Mouse (Mus musculus) gastrocnemius, postnatal 14 days (tissue): Measurements from ENCODE around the gene Lrrc75a. TPM values are rescaled to one million over a fixed set of nuclear protein-coding genes. Genes with fewer than 3 reads are reported as not detected.

Experiments
- DNase-seq: peaks from one replicate; pipeline ENCODE4 v3.0.0; 2021; ENCODE audit warnings: mixed read lengths
- intact Hi-C: fragments of 180-260 bp; cut with DNase I; formaldehyde crosslinking; loops from one replicate; pipeline ENCODE4 v1.15.1; 2025; ENCODE audit warnings: low total_unique reads
- total RNA-seq, 2 experiments: library from RNA; stranded (reverse); gene quantifications; 2 replicates each; pipeline ENCODE4 v1.2.3; 2021

Gene Lrrc75a
- total RNA-seq, 2 experiments from 2014 or later, result 7.2 to 8.8 TPM

GRCm38 (mm10) chr11:62629352-62630224 is 18.7 kb downstream of the Lrrc75a start:
- intact Hi-C loops, result no loop called here
- no peak for DNase-seq

- peak; percentile 28 for DNase-seq
- intact Hi-C loops, result no loop called here
Measured at GRCm38 (mm10) chr11:62624341-62625291, 23.7 kb downstream of the Lrrc75a start.

- intact Hi-C loops, result no loop called here
- no peak for DNase-seq
Measured at GRCm38 (mm10) chr11:62622850-62623249, 25.5 kb downstream of the Lrrc75a start.

GRCm38 (mm10) chr11:62621586-62622283 is 26.6 kb downstream of the Lrrc75a start:
- DNase-seq, result no peak
- intact Hi-C loops, result no loop called here

- intact Hi-C loops, result no loop called here
- DNase-seq, result no peak
Measured at GRCm38 (mm10) chr11:62621079-62621478, 27.2 kb downstream of the Lrrc75a start.

GRCm38 (mm10) chr11:62615456-62615855 is 32.9 kb downstream of the Lrrc75a start:
- no peak for DNase-seq
- intact Hi-C loops, result no loop called here

- DNase-seq, result no peak
- intact Hi-C loops, result no loop called here
Measured at GRCm38 (mm10) chr11:62614876-62615410, 33.4 kb downstream of the Lrrc75a start.

GRCm38 (mm10) chr11:62613657-62614365 is 34.5 kb downstream of the Lrrc75a start:
- DNase-seq, result peak; percentile 91
- intact Hi-C loops, result loop anchor here (2.0 kb wide), 1 partner anchor 61 kb away; no protein-coding TSS in a partner anchor

- intact Hi-C loops, result loop anchor here (2.0 kb wide), 1 partner anchor 62 kb away; no protein-coding TSS in a partner anchor
- DNase-seq, result no peak
Measured at GRCm38 (mm10) chr11:62612604-62613003, 35.7 kb downstream of the Lrrc75a start.

- no peak for DNase-seq
- intact Hi-C loops, result no loop called here
Measured at GRCm38 (mm10) chr11:62610304-62610703, 38.0 kb downstream of the Lrrc75a start.

GRCm38 (mm10) chr11:62608826-62609675 is 39.3 kb downstream of the Lrrc75a start:
- intact Hi-C loops, result no loop called here
- no peak for DNase-seq

- DNase-seq, result no peak
- intact Hi-C loops, result no loop called here
Measured at GRCm38 (mm10) chr11:62607952-62608201, 40.4 kb downstream of the Lrrc75a start.

GRCm38 (mm10) chr11:62607170-62607951 is 41.0 kb downstream of the Lrrc75a start:
- DNase-seq, result no peak
- intact Hi-C loops, result no loop called here

GRCm38 (mm10) chr11:62606299-62607169 is 41.8 kb downstream of the Lrrc75a start:
- DNase-seq, result no peak
- intact Hi-C loops, result no loop called here

- intact Hi-C loops, result no loop called here
- DNase-seq, result no peak
Measured at GRCm38 (mm10) chr11:62605619-62606298, 42.6 kb downstream of the Lrrc75a start.
